Mouse (Mus musculus) spleen, postnatal 4 days (tissue): Measurements from ENCODE around the gene Dnajb8.

Experiments used
- DNase-seq, 2 experiments: peaks; one replicate each; pipeline ENCODE4 v3.0.0; 2022; ENCODE audit warnings: low spot score in 2 of 2

The Dnajb8 gene

DNA sequence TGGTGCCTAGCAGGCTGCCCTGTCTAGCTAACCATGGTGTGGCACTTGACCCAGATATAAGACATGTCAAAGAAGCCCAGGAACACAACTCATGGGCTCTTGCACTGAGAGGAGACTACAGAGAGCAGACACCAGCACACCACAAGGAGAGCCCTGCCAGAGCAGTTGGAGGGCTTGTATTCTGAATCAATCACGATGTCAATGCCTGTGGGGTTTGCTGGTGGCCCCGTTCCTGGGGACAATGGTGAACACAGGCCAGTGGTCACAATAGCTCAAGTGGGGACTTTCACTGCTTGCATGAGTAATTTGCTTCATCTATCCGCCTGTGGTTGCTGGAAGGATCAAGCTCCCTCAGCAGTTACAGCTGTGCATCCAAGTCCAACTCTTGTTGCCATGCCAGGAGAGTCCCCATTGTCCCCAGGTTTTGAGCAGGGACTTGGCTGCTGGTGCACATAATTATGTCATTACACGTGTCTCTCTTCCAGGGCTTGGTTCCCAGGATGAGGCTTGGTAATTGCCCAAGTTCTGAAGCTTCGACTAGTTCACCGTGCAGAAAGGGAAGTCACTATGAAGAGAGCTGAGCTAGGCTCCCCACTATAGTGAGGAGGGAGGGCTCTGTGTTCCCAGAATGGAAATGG lies 68.2 kb downstream of the Dnajb8 start:
- no peak for DNase-seq

DNA sequence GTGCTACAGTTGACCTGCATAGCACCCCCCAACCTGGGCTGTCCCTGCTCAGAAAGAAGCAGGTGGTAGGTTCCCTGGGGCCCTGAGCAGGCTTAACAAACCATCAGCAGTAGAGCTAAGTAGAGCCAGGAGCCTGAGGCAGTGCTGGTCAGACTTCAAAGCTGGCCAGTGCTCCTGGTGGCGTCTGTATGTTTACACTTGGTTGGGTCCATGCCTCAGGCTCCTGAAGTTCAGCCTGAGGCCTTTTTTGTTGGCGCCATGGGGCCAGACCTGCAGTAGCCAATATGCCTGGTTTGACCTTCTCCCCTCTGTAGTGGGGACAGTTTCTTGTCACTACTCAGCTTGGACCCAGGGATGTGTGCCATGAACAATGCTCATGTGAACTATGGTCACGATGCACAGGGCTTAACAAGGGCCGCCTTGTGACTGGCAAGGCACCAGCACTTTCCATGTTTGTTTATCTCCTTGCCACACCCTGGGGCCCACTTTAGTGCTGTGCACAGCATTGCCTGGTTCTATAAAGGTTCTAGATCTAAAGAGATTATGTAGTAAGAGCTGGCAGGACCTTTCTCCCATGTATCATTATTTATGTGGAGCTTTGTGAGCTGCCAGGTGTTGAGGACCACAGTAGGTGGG lies 70.3 kb downstream of the Dnajb8 start:
- no peak for DNase-seq

DNA sequence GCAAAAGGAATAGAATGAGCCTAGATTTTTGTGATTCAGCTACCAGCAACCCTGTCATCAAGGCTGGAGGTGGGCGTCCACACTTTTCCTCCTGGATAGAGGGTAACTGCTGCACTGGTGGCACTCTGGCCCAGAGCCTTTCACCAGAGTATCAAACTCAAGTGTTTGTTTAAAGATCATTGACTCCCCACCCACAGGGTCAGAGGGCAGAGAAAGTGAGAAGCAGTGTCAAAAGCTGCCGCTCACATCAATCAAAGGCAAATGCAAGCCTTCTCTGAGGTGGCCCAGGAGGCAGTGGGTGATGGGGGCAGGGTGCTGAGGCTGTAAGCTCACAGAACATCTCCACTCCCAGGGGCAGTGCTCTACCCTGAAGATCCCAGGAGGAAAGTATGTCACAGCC lies 77.4 kb downstream of the Dnajb8 start:
- no peak for DNase-seq

DNA sequence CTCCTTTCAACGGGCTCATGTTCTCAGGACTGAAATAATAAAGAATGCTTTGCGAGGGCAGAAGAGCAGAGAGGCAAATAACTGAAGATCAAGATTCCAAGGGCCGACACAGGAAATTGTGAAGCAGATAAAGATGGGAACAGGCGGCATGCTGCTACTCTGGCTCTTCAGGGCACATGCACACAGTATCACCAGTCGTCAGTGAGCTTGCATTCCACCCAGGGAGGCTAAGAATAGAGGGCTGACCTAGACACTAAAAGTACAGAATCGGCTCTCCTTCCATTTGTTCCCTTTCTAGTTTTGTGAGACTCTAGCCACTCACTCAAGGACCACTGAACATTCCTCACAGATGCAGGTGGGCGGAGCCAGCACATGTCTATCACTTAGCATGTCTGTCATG lies 79.2 kb downstream of the Dnajb8 start:
- DNase-seq: no peak
